Mouse (Mus musculus): ENCODE results near the gene Hspe1. TPM values are rescaled to one million over a fixed set of nuclear protein-coding genes. Genes with fewer than 3 reads are reported as not detected.

Hspe1 gene
- total and polyA plus RNA-seq, 3 experiments, result 479 to 915 (median 667) TPM

- DNase-seq (ENCODE audit: extremely low read depth), result no peak
- Histone ChIP-seq H3K79me2 (replicated peaks; ENCODE audit: control insufficient read depth, extremely low read depth, insufficient read depth, poor library complexity, severe bottlenecking) (peaks cover 45% of the 10 kb centered on the region), H3K27me3 (replicated peaks) (no peaks in the 10 kb centered on the region), H3K9ac (ENCODE audit: insufficient read depth, low read depth) (peak overlapping the region; percentile 92), H3K4me2 (ENCODE audit: insufficient read depth, low read depth, poor library complexity, severe bottlenecking) (peak overlapping the region; percentile 99), H3K36me3 (replicated peaks in 1 of 2; ENCODE audit: control insufficient read depth in 1 of 2, insufficient read depth in 1 of 2, low read length in 1 of 2) (peaks cover 0 to 26% of the 10 kb centered on the region in 2 experiments), H3K4me3 (replicated peaks in 1 of 3; ENCODE audit: low read depth in 2 of 3, low read length in 2 of 3, poor library complexity in 1 of 3) (peak overlapping the region; percentile 61 to 98 (median 84)), H3K4me1 (ENCODE audit: control insufficient read depth in 1 of 2, insufficient read depth in 2 of 2) (peaks cover 3 to 30% of the 10 kb centered on the region in 2 experiments), H3K9me3 (replicated peaks; ENCODE audit: low read length) (no peaks in the 10 kb centered on the region), H3K27ac (ENCODE audit: insufficient read depth, low read depth) (no peak overlapping the region)
- in situ Hi-C loops (cut with MboI; ENCODE audit: low pct_ligation_motif_present, low pct_unique_long_range_greater_than_20kb, low sequenced_read_pairs) (no loop called here), dilution Hi-C loops (cut with MboI; ENCODE audit: extremely low pct_ligation_motif_present, extremely low pct_unique_long_range_greater_than_20kb, low sequenced_read_pairs) (no loop called here)
- TF ChIP-seq ZNF384 (IDR thresholded peaks at IDR 0.05; ENCODE audit: low read depth, low read length), result no peak
- TF ChIP-seq ZMIZ1 (IDR thresholded peaks at IDR 0.05; ENCODE audit: low read depth, low read length), result no peak
- TF ChIP-seq ZC3H11A (IDR thresholded peaks at IDR 0.05; ENCODE audit: low read depth, low read length), result no peak
- no peak for TF ChIP-seq POLR2AphosphoS2 (IDR thresholded peaks at IDR 0.05; ENCODE audit: low read depth, low read length)
- no peak for TF ChIP-seq MAZ (IDR thresholded peaks at IDR 0.05; ENCODE audit: low read depth, low read length)
- no peak for TF ChIP-seq MXI1 (IDR thresholded peaks at IDR 0.05; ENCODE audit: low read depth, low read length)
- TF ChIP-seq MEF2A (IDR thresholded peaks at IDR 0.05; ENCODE audit: borderline replicate concordance, low read depth, low read length), result no peak
- no peak for TF ChIP-seq KAT2A (IDR thresholded peaks at IDR 0.05; ENCODE audit: insufficient replicate concordance, low read length)
- TF ChIP-seq JUND (conservative IDR thresholded peaks at IDR 0.05; ENCODE audit: low read depth, low read length), result no peak
- TF ChIP-seq E2F4 (IDR thresholded peaks at IDR 0.05; ENCODE audit: insufficient replicate concordance, low read depth, low read length), result no peak
- no peak for TF ChIP-seq NRF1 (IDR thresholded peaks at IDR 0.05; ENCODE audit: low read depth, low read length)
- no peak for TF ChIP-seq ZKSCAN1 (IDR thresholded peaks at IDR 0.05; ENCODE audit: borderline replicate concordance, low read depth, low read length)
- TF ChIP-seq USF1 (IDR thresholded peaks at IDR 0.05; ENCODE audit: low read depth, low read length), result no peak
- no peak for TF ChIP-seq MAFK (IDR thresholded peaks at IDR 0.05; ENCODE audit: insufficient replicate concordance, low read length)
- TF ChIP-seq TCF12 (IDR thresholded peaks at IDR 0.05; ENCODE audit: low read depth, low read length), result no peak
- no peak for TF ChIP-seq MAX (IDR thresholded peaks at IDR 0.05; ENCODE audit: low read length)
- no peak for TF ChIP-seq HCFC1 (IDR thresholded peaks at IDR 0.05; ENCODE audit: low read depth, low read length)
- TF ChIP-seq EP300 (IDR thresholded peaks at IDR 0.05; ENCODE audit: low read length), result no peak
- TF ChIP-seq POLR2A (IDR thresholded peaks at IDR 0.05; ENCODE audit: low read depth, low read length), result no peak
These were observed 44.4 kb downstream of the Hspe1 start for GRCm38 (mm10) chr1:55132308-55132707.

GRCm38 (mm10) chr1:55133173-55133572, 45.2 kb downstream of the Hspe1 start:
- dilution Hi-C loops (cut with MboI; ENCODE audit: extremely low pct_ligation_motif_present, extremely low pct_unique_long_range_greater_than_20kb, low sequenced_read_pairs), result no loop called here
- Histone ChIP-seq H3K36me3 (replicated peaks in 1 of 2; ENCODE audit: control insufficient read depth in 1 of 2, insufficient read depth in 1 of 2, low read length in 1 of 2) (peaks cover 0 to 30% of the 10 kb centered on the region in 2 experiments), H3K9ac (ENCODE audit: insufficient read depth, low read depth) (no peak overlapping the region), H3K27ac (ENCODE audit: insufficient read depth, low read depth) (no peak overlapping the region), H3K4me2 (ENCODE audit: insufficient read depth, low read depth, poor library complexity, severe bottlenecking) (no peak overlapping the region), H3K9me3 (replicated peaks; ENCODE audit: low read length) (no peaks in the 10 kb centered on the region), H3K4me1 (ENCODE audit: control insufficient read depth in 1 of 2, insufficient read depth in 2 of 2) (peaks cover 3 to 30% of the 10 kb centered on the region in 2 experiments), H3K27me3 (replicated peaks) (no peaks in the 10 kb centered on the region), H3K4me3 (replicated peaks in 1 of 3; ENCODE audit: low read depth in 2 of 3, low read length in 2 of 3, poor library complexity in 1 of 3) (no peak overlapping the region), H3K79me2 (replicated peaks; ENCODE audit: control insufficient read depth, extremely low read depth, insufficient read depth, poor library complexity, severe bottlenecking) (peaks cover 50% of the 10 kb centered on the region)
- DNase-seq (ENCODE audit: extremely low read depth), result no peak
- no peak for TF ChIP-seq GABPA (IDR thresholded peaks at IDR 0.05; ENCODE audit: insufficient replicate concordance, low read depth, low read length)
- in situ Hi-C loops (cut with MboI; ENCODE audit: low pct_ligation_motif_present, low pct_unique_long_range_greater_than_20kb, low sequenced_read_pairs), result no loop called here
